Mouse (Mus musculus) forebrain, embryonic 14.5 days (tissue): ENCODE measurements at regions not wholly inside any gene's neighbourhood (a gene's known extent, or its start where the extent isn't known, plus 50 kb on each side); places are given as distances from the start of the nearest gene placed in this dataset.

Source experiments
- ATAC-seq: fragments of 200-750 bp; cut with Nextera tagmentation; 2 replicates; pipeline ENCODE4 v1.8.0; 2017; ENCODE audit warnings: mild to moderate bottlenecking, moderate library complexity
- DNase-seq: peaks from one replicate; pipeline ENCODE4 v3.0.0-alpha.2; 2015; ENCODE audit warnings: low spot score
- H3K27ac ChIP-seq: fragments of 300-500 bp; sonication (generic); 2 replicates; pipeline ENCODE4 v1.5.1; 2014; ENCODE audit warnings: low read depth, mild to moderate bottlenecking, control low read depth, low read length, moderate library complexity
- H3K27me3 ChIP-seq: fragments of 300-500 bp; sonication (generic); replicated peaks from 2 replicates; pipeline ENCODE4 v1.6.1; 2014; ENCODE audit warnings: low read length, control low read depth, mixed read lengths; ENCODE audit not compliant: control insufficient read depth, insufficient read depth
- H3K36me3 ChIP-seq: fragments of 300-500 bp; sonication (generic); 2 replicates; pipeline ENCODE4 v1.6.1; 2014; ENCODE audit warnings: low read length, control low read depth; ENCODE audit not compliant: control insufficient read depth, insufficient read depth
- H3K4me1 ChIP-seq: fragments of 300-500 bp; sonication (generic); 2 replicates; pipeline ENCODE4 v1.6.1; 2014; ENCODE audit warnings: antibody characterized with exemption, low read length, control low read depth; ENCODE audit not compliant: control insufficient read depth, insufficient read depth
- H3K4me2 ChIP-seq: fragments of 300-500 bp; sonication (generic); 2 replicates; pipeline ENCODE4 v1.6.1; 2014; ENCODE audit warnings: mild to moderate bottlenecking, control low read depth, low read length
- H3K4me3 ChIP-seq: fragments of 300-500 bp; sonication (generic); 2 replicates; pipeline ENCODE4 v1.5.1; 2014; ENCODE audit warnings: low read depth, low read length, control low read depth
- H3K9ac ChIP-seq: fragments of 300-500 bp; sonication (generic); 2 replicates; pipeline ENCODE4 v1.6.1; 2014; ENCODE audit warnings: mild to moderate bottlenecking, low read length, control low read depth, moderate library complexity
- H3K9me3 ChIP-seq: fragments of 300-500 bp; sonication (generic); replicated peaks from 2 replicates; pipeline ENCODE4 v1.6.1; 2016; ENCODE audit warnings: low read length, control low read depth, mixed read lengths; ENCODE audit not compliant: control insufficient read depth
- WGBS: fragments of 180-500 bp; shearing (Covaris S2); extraction: QIAGEN DNeasy Blood & Tissue Kit; methylation state at CpG from one replicate; pipeline ENCODE4 v1.1.7; 2014; 5-methylcytosine and 5-hydroxymethylcytosine counted together

GRCm38 (mm10) chr15:96944741-96945140, 111.0 kb downstream of the Slc38a4 start:
- ATAC-seq (no peak), DNase-seq (no peak)
- Histone ChIP-seq H3K4me1 (no peaks in the 10 kb centered on the region), H3K9ac (no peak overlapping the region), H3K4me3 (no peak overlapping the region), H3K36me3 (no peaks in the 10 kb centered on the region), H3K27me3 (no peaks in the 10 kb centered on the region), H3K27ac (no peak overlapping the region), H3K4me2 (no peak overlapping the region), H3K9me3 (no peaks in the 10 kb centered on the region)
- WGBS, result 96% methylated on average over 4 of the region's 4 CpGs

DNA sequence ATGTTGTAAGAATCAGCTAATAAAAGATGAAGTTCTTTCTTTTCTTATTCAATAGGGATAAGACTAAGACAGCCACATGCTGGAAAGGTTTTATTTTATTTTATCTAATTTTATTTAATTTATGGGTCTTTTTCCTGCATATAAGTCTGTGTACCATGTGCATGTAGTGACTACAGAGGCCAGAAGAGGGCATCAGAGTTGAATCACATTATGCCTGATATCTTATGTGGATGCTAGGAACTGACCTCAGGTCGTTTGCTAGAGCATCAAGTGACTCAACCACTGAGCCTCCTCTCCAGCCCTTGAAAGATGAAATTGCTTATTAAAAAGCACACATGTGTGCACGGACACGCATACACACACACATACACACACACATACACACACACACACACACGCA, 113.1 kb downstream of the Slc38a4 start:
- no peaks in the 10 kb centered on the region for H3K9me3 ChIP-seq
- no peaks in the 10 kb centered on the region for H3K27me3 ChIP-seq
- no peak overlapping the region for H3K4me3 ChIP-seq
- 92% methylated on average over 4 of the region's 4 CpGs for WGBS
- no peak for ATAC-seq
- no peak overlapping the region for H3K9ac ChIP-seq
- H3K4me2 ChIP-seq, result no peak overlapping the region
- no peak for DNase-seq
- no peaks in the 10 kb centered on the region for H3K36me3 ChIP-seq
- H3K4me1 ChIP-seq, result no peaks in the 10 kb centered on the region
- H3K27ac ChIP-seq, result no peak overlapping the region

- 82% methylated on average over 4 of the region's 4 CpGs for WGBS
- Histone ChIP-seq H3K9ac (no peak overlapping the region), H3K9me3 (no peaks in the 10 kb centered on the region), H3K27ac (no peak overlapping the region), H3K4me3 (no peak overlapping the region), H3K27me3 (no peaks in the 10 kb centered on the region), H3K4me2 (no peak overlapping the region), H3K4me1 (no peaks in the 10 kb centered on the region), H3K36me3 (no peaks in the 10 kb centered on the region)
- no peak for DNase-seq
- no peak for ATAC-seq
Observed at GRCm38 (mm10) chr15:96938406-96938805, 117.3 kb downstream of the Slc38a4 start.

- WGBS, result 84% methylated on average over 6 of the region's 6 CpGs
- H3K36me3 ChIP-seq, result no peaks in the 10 kb centered on the region
- no peak overlapping the region for H3K4me2 ChIP-seq
- no peak overlapping the region for H3K9ac ChIP-seq
- no peaks in the 10 kb centered on the region for H3K9me3 ChIP-seq
- H3K4me3 ChIP-seq, result no peak overlapping the region
- no peaks in the 10 kb centered on the region for H3K4me1 ChIP-seq
- ATAC-seq, result no peak
- H3K27me3 ChIP-seq, result no peaks in the 10 kb centered on the region
- H3K27ac ChIP-seq, result no peak overlapping the region
- no peak for DNase-seq
Observed at GRCm38 (mm10) chr15:96937623-96938022, 118.1 kb downstream of the Slc38a4 start.

- ATAC-seq (peak; percentile 96), DNase-seq (peak; percentile 96)
- Histone ChIP-seq H3K4me2 (peak overlapping the region; percentile 46), H3K4me3 (no peak overlapping the region), H3K27ac (no peak overlapping the region), H3K9ac (peak overlapping the region; percentile 59; the same call in 1 of the 2 replicates), H3K27me3 (no peaks in the 10 kb centered on the region), H3K9me3 (no peaks in the 10 kb centered on the region), H3K36me3 (no peaks in the 10 kb centered on the region), H3K4me1 (no peaks in the 10 kb centered on the region)
- 10% methylated on average over 18 of the region's 18 CpGs for WGBS
Observed at GRCm38 (mm10) chr15:96936705-96937346, 118.9 kb downstream of the Slc38a4 start.

DNA sequence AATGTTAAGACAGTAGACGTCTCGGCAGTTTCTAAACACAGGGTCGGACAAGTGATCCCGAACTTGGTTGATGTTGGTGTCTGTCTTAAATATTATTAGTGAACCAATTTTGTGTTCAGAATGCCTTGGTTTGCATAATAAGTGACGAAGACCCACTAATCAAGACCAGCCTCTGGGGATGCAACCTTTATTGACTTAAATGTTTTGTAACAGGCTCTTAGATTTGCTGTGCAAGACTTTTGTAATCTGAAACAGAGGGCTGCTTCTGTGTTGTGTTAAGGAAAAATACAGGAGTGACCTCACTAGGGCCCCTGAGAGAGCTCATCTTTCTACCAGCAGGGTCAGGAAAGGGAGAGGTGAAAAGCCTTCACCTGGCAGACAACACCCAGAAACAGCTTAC, 119.5 kb downstream of the Slc38a4 start:
- peak overlapping the region; percentile 59; the same call in 1 of the 2 replicates for H3K9ac ChIP-seq
- no peak overlapping the region for H3K27ac ChIP-seq
- peak overlapping the region; percentile 46 for H3K4me2 ChIP-seq
- no peaks in the 10 kb centered on the region for H3K36me3 ChIP-seq
- 88% methylated on average over 5 of the region's 5 CpGs for WGBS
- H3K27me3 ChIP-seq, result no peaks in the 10 kb centered on the region
- DNase-seq, result no peak
- no peaks in the 10 kb centered on the region for H3K4me1 ChIP-seq
- H3K4me3 ChIP-seq, result no peak overlapping the region
- ATAC-seq, result no peak
- no peaks in the 10 kb centered on the region for H3K9me3 ChIP-seq

DNA sequence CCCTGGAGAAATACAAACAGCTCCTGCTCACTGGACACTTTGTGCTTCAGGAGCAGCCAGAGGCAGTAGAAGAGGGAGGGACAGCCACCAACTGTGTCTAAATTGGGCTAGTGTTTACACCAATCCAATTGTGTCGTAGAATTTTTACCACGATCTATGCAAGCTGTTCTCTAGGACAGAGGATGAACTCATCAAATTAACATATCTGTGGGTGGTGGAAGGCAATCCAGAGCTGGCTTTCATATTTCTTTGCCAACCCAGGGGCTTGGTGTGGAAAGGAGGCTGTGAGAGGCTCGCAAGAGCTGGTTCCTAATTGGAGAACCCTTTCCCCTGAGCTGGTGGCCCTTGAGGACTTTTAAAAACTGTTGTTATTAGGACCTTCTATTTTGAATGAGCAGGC, 122.3 kb downstream of the Slc38a4 start:
- no peaks in the 10 kb centered on the region for H3K9me3 ChIP-seq
- WGBS, result 16% methylated on average over 3 of the region's 3 CpGs
- ATAC-seq (no peak), DNase-seq (no peak)
- H3K4me3 ChIP-seq, result no peak overlapping the region
- no peak overlapping the region for H3K27ac ChIP-seq
- H3K36me3 ChIP-seq, result no peaks in the 10 kb centered on the region
- H3K27me3 ChIP-seq, result no peaks in the 10 kb centered on the region
- H3K4me2 ChIP-seq, result no peak overlapping the region
- no peaks in the 10 kb centered on the region for H3K4me1 ChIP-seq
- no peak overlapping the region for H3K9ac ChIP-seq

DNA sequence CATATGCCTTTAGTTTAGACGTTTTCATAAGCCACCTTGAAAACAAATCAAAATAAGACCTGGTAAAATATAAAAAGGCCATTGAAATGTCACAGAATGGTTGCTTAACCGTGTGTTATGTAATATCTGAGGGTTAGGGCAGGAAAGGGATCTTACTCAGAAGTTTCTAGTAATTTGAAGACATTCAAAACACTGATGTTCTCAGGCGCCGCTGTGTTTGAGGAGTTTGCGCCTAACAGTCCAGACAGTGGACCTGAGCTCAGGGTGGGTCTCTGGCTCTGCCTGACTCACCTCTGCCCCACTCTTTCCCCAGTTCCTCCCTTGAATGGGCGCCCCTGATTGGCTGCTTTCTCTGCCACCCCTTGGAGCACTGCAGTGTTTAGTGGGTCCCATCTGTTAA, 125.2 kb downstream of the Slc38a4 start:
- Histone ChIP-seq H3K27me3 (no peaks in the 10 kb centered on the region), H3K4me3 (no peak overlapping the region), H3K36me3 (no peaks in the 10 kb centered on the region), H3K27ac (no peak overlapping the region), H3K9ac (no peak overlapping the region), H3K9me3 (no peaks in the 10 kb centered on the region), H3K4me2 (no peak overlapping the region), H3K4me1 (no peaks in the 10 kb centered on the region)
- DNase-seq, result no peak
- WGBS, result 77% methylated on average over 6 of the region's 6 CpGs
- ATAC-seq, result no peak

DNA sequence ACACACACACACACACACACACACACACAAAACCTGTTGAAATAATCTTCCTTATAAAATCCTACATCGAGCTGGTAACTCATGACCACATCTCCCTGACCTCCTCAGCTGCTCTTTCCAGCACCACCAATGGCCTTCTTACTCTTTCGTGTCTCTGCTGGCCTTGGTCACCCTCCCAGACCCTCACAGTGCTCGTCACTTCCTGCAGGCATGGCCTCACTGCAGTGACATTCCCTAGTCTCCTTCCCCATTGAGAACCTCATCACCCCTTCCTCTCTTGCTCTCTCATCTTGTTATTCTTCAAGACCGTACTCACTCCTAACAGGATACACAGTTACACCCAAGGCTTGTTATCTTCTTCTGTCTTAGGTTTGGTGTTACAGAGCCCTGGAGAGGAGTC, 126.0 kb downstream of the Slc38a4 start:
- no peak overlapping the region for H3K9ac ChIP-seq
- ATAC-seq (no peak), DNase-seq (no peak)
- no peak overlapping the region for H3K27ac ChIP-seq
- no peak overlapping the region for H3K4me3 ChIP-seq
- 76% methylated on average over 4 of the region's 4 CpGs for WGBS
- H3K36me3 ChIP-seq, result no peaks in the 10 kb centered on the region
- no peaks in the 10 kb centered on the region for H3K4me1 ChIP-seq
- no peaks in the 10 kb centered on the region for H3K9me3 ChIP-seq
- H3K27me3 ChIP-seq, result no peaks in the 10 kb centered on the region
- no peak overlapping the region for H3K4me2 ChIP-seq
